Mouse (Mus musculus): ENCODE measurements around the gene Kcns1. TPM values are rescaled to one million over a fixed set of nuclear protein-coding genes. Genes with fewer than 3 reads are reported as not detected.

Kcns1 gene
- total and polyA plus RNA-seq, 3 experiments, result 0.11 to 0.34 TPM; not detected in 1

GRCm38 (mm10) chr2:164188722-164189121, 17.8 kb upstream of the Kcns1 start:
- Histone ChIP-seq H3K27me3 (replicated peaks) (no peaks in the 10 kb centered on the region), H3K9me3 (replicated peaks; ENCODE audit: low read length) (peaks cover 9% of the 10 kb centered on the region), H3K4me1 (ENCODE audit: control insufficient read depth in 1 of 2, insufficient read depth in 2 of 2) (peaks cover 6 to 14% of the 10 kb centered on the region in 2 experiments), H3K27ac (ENCODE audit: insufficient read depth, low read depth) (no peak overlapping the region), H3K36me3 (replicated peaks in 1 of 2; ENCODE audit: control insufficient read depth in 1 of 2, insufficient read depth in 1 of 2, low read length in 1 of 2) (peaks cover 0 to 2% of the 10 kb centered on the region in 2 experiments), H3K9ac (ENCODE audit: insufficient read depth, low read depth) (no peak overlapping the region), H3K4me3 (replicated peaks in 1 of 3; ENCODE audit: low read depth in 2 of 3, low read length in 2 of 3, poor library complexity in 1 of 3) (no peak overlapping the region), H3K4me2 (ENCODE audit: insufficient read depth, low read depth, poor library complexity, severe bottlenecking) (no peak overlapping the region), H3K79me2 (replicated peaks; ENCODE audit: control insufficient read depth, extremely low read depth, insufficient read depth, poor library complexity, severe bottlenecking) (no peaks in the 10 kb centered on the region)
- dilution Hi-C loops (cut with MboI; ENCODE audit: extremely low pct_ligation_motif_present, extremely low pct_unique_long_range_greater_than_20kb, low sequenced_read_pairs), result no loop called here
- in situ Hi-C loops (cut with MboI; ENCODE audit: low pct_ligation_motif_present, low pct_unique_long_range_greater_than_20kb, low sequenced_read_pairs), result no loop called here
- TF ChIP-seq POLR2A (IDR thresholded peaks at IDR 0.05; ENCODE audit: low read depth, low read length) (no peak), TCF12 (IDR thresholded peaks at IDR 0.05; ENCODE audit: low read depth, low read length) (no peak), MAX (IDR thresholded peaks at IDR 0.05; ENCODE audit: low read length) (no peak), RAD21 (IDR thresholded peaks at IDR 0.05; ENCODE audit: low read depth, low read length) (peak; percentile 54), IRF4 (IDR thresholded peaks at IDR 0.05; ENCODE audit: low read depth, low read length) (no peak), BHLHE40 (IDR thresholded peaks at IDR 0.05; ENCODE audit: low read depth, low read length) (no peak), ZC3H11A (IDR thresholded peaks at IDR 0.05; ENCODE audit: low read depth, low read length) (no peak), ZNF384 (IDR thresholded peaks at IDR 0.05; ENCODE audit: low read depth, low read length) (no peak), CTCF (conservative IDR thresholded peaks at IDR 0.05 in 1 of 2, IDR thresholded peaks at IDR 0.05 in 1 of 2; ENCODE audit: low read depth in 2 of 2, low read length in 2 of 2) (peak; percentile 38 to 73; a peak in 3 of 4 replicates), SIN3A (IDR thresholded peaks at IDR 0.05; ENCODE audit: low read length) (no peak), PAX5 (IDR thresholded peaks at IDR 0.05; ENCODE audit: low read length) (no peak), EP300 (IDR thresholded peaks at IDR 0.05; ENCODE audit: low read length) (no peak), JUN (IDR thresholded peaks at IDR 0.05; ENCODE audit: insufficient read depth, low read depth, low read length) (no peak), NRF1 (IDR thresholded peaks at IDR 0.05; ENCODE audit: low read depth, low read length) (no peak), SMC3 (IDR thresholded peaks at IDR 0.05; ENCODE audit: low read depth, low read length) (peak; percentile 75), MAZ (IDR thresholded peaks at IDR 0.05; ENCODE audit: low read depth, low read length) (no peak), MAFK (IDR thresholded peaks at IDR 0.05; ENCODE audit: insufficient replicate concordance, low read length) (no peak), MEF2A (IDR thresholded peaks at IDR 0.05; ENCODE audit: borderline replicate concordance, low read depth, low read length) (no peak), JUND (conservative IDR thresholded peaks at IDR 0.05; ENCODE audit: low read depth, low read length) (no peak), CHD1 (IDR thresholded peaks at IDR 0.05; ENCODE audit: low read depth, low read length) (no peak), ETS1 (conservative IDR thresholded peaks at IDR 0.05; ENCODE audit: low read depth, low read length) (no peak)
- peak; percentile 38 for DNase-seq (ENCODE audit: extremely low read depth)

- in situ Hi-C loops (cut with MboI; ENCODE audit: low pct_ligation_motif_present, low pct_unique_long_range_greater_than_20kb, low sequenced_read_pairs) (no loop called here), dilution Hi-C loops (cut with MboI; ENCODE audit: extremely low pct_ligation_motif_present, extremely low pct_unique_long_range_greater_than_20kb, low sequenced_read_pairs) (no loop called here)
- DNase-seq (ENCODE audit: extremely low read depth), result no peak
- Histone ChIP-seq H3K36me3 (replicated peaks in 1 of 2; ENCODE audit: control insufficient read depth in 1 of 2, insufficient read depth in 1 of 2, low read length in 1 of 2) (peaks cover 0 to 2% of the 10 kb centered on the region in 2 experiments), H3K27me3 (replicated peaks) (no peaks in the 10 kb centered on the region), H3K79me2 (replicated peaks; ENCODE audit: control insufficient read depth, extremely low read depth, insufficient read depth, poor library complexity, severe bottlenecking) (no peaks in the 10 kb centered on the region), H3K9ac (ENCODE audit: insufficient read depth, low read depth) (no peak overlapping the region), H3K9me3 (replicated peaks; ENCODE audit: low read length) (no peaks in the 10 kb centered on the region), H3K27ac (ENCODE audit: insufficient read depth, low read depth) (no peak overlapping the region), H3K4me3 (replicated peaks in 1 of 3; ENCODE audit: low read depth in 2 of 3, low read length in 2 of 3, poor library complexity in 1 of 3) (no peak overlapping the region), H3K4me1 (ENCODE audit: control insufficient read depth in 1 of 2, insufficient read depth in 2 of 2) (peaks cover 6 to 26% of the 10 kb centered on the region in 2 experiments), H3K4me2 (ENCODE audit: insufficient read depth, low read depth, poor library complexity, severe bottlenecking) (no peak overlapping the region)
- TF ChIP-seq JUN (IDR thresholded peaks at IDR 0.05; ENCODE audit: insufficient read depth, low read depth, low read length) (no peak), ZKSCAN1 (IDR thresholded peaks at IDR 0.05; ENCODE audit: borderline replicate concordance, low read depth, low read length) (no peak), POLR2A (IDR thresholded peaks at IDR 0.05; ENCODE audit: low read depth, low read length) (no peak), PAX5 (IDR thresholded peaks at IDR 0.05; ENCODE audit: low read length) (no peak), SIN3A (IDR thresholded peaks at IDR 0.05; ENCODE audit: low read length) (no peak), MAZ (IDR thresholded peaks at IDR 0.05; ENCODE audit: low read depth, low read length) (no peak), TCF12 (IDR thresholded peaks at IDR 0.05; ENCODE audit: low read depth, low read length) (no peak)
These were observed 13.3 kb upstream of the Kcns1 start for GRCm38 (mm10) chr2:164184145-164184719.
